ENCODE assay signal across 21 mouse cellular contexts in genomic region chr3:83976161-83976560, GRCm38 (mm10).
"Had no signal": no experiment of that assay in that cellular context is flagged by ENCODE, and none has a peak within 500 bp of the region (broad histone marks: within the 10 kb centered on the region; RNA-seq: fewer than 3 reads in every experiment).

No protein-coding gene starts in this region.

- H3K27ac ChIP-seq: kidney, embryonic 15.5 days; left cerebral cortex, adult 2 months; limb, embryonic 12.5 days; liver, embryonic 12.5 days; liver, embryonic 15.5 days; lung, embryonic 15.5 days; midbrain, embryonic 12.5 days; midbrain, embryonic 15.5 days; neural tube, embryonic 12.5 days; neural tube, embryonic 15.5 days had no signal

- DNase-seq: kidney, postnatal 10 days; kidney, postnatal 36 days; layer of hippocampus, postnatal 36 days; liver; lung, adult 18-20 months; lung, postnatal 10 days; lung, postnatal 36 days; retina, postnatal 1 day; right cerebral cortex, postnatal 25 days; thymus, adult 18-20 months; thymus, postnatal 4 days had no signal

- H3K9ac ChIP-seq: kidney, embryonic 15.5 days; limb, embryonic 12.5 days; liver, embryonic 12.5 days; liver, embryonic 15.5 days; lung, embryonic 15.5 days; midbrain, embryonic 12.5 days; midbrain, embryonic 15.5 days; neural tube, embryonic 12.5 days; neural tube, embryonic 15.5 days had no signal

- H3K4me2 ChIP-seq: kidney, embryonic 15.5 days; limb, embryonic 12.5 days; liver, embryonic 12.5 days; liver, embryonic 15.5 days; lung, embryonic 15.5 days; midbrain, embryonic 12.5 days; midbrain, embryonic 15.5 days; neural tube, embryonic 12.5 days; neural tube, embryonic 15.5 days had no signal

- H3K4me3 ChIP-seq: kidney, embryonic 15.5 days; left cerebral cortex, adult 2 months; limb, embryonic 12.5 days; liver, embryonic 12.5 days; liver, embryonic 15.5 days; lung, embryonic 15.5 days; midbrain, embryonic 12.5 days; midbrain, embryonic 15.5 days; neural tube, embryonic 12.5 days; neural tube, embryonic 15.5 days had no signal

- H3K36me3 ChIP-seq: kidney, embryonic 15.5 days; limb, embryonic 12.5 days; liver, embryonic 12.5 days; liver, embryonic 15.5 days; lung, embryonic 15.5 days; midbrain, embryonic 12.5 days; midbrain, embryonic 15.5 days; neural tube, embryonic 12.5 days; neural tube, embryonic 15.5 days had no signal

- ATAC-seq: liver, embryonic 12.5 days; midbrain, embryonic 15.5 days had no signal

- H3K27me3 ChIP-seq: kidney, embryonic 15.5 days; limb, embryonic 12.5 days; liver, embryonic 12.5 days; liver, embryonic 15.5 days; lung, embryonic 15.5 days; midbrain, embryonic 12.5 days; midbrain, embryonic 15.5 days; neural tube, embryonic 12.5 days; neural tube, embryonic 15.5 days had no signal

- H3K9me3 ChIP-seq: kidney, embryonic 15.5 days; limb, embryonic 12.5 days; liver, embryonic 12.5 days; liver, embryonic 15.5 days; lung, embryonic 15.5 days; midbrain, embryonic 12.5 days; midbrain, embryonic 15.5 days; neural tube, embryonic 12.5 days; neural tube, embryonic 15.5 days had no signal
